Mouse (Mus musculus): ENCODE measurements around the gene 9130019O22Rik. TPM values are rescaled to one million over a fixed set of nuclear protein-coding genes. Genes with fewer than 3 reads are reported as not detected.
"Not testable (repeated sequence)": the region's sequence is repeated elsewhere in the genome, so short reads cannot be mapped to it uniquely, and the experiment has no call there.

Gene 9130019O22Rik
- polyA plus RNA-seq, 1 experiment, result 0.07 TPM

DNA sequence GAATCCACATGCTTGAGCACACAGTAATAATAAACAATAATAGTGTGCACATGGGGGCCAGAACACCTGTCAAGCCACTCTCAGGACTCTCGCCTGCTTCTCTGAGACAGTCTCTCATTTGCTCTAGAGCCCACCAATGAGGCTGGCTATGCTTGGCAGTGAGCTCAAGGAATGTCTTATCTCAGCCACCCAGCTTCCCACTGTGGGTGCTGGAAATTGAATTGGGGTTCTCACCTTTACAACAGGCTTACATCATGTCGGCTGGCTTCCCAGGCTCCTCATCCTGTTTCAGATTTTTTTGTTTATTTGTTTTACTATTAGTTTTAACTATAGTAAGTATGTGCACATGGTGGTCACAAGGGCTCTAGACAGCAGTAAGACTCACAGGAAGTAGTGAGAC is 15.8 kb downstream of the 9130019O22Rik start:
- H3K4me3 ChIP-seq (replicated peaks), result no peak overlapping the region
- 0 out of 2 replicates have a peak, but pooled peaks cover 5% of the 10 kb centered on the region for H3K9me3 ChIP-seq
- H3K27me3 ChIP-seq (replicated peaks), result peaks cover 2% of the 10 kb centered on the region
- peaks cover 8% of the 10 kb centered on the region for H3K36me3 ChIP-seq (replicated peaks; ENCODE audit: low read length)
- H3K4me1 ChIP-seq, result peaks cover 32% of the 10 kb centered on the region
- TF ChIP-seq GATA1 (IDR thresholded peaks at IDR 0.05; ENCODE audit: borderline replicate concordance, low read length) (no peak), FLI1 (IDR thresholded peaks at IDR 0.05; ENCODE audit: low read length) (no peak)

DNA sequence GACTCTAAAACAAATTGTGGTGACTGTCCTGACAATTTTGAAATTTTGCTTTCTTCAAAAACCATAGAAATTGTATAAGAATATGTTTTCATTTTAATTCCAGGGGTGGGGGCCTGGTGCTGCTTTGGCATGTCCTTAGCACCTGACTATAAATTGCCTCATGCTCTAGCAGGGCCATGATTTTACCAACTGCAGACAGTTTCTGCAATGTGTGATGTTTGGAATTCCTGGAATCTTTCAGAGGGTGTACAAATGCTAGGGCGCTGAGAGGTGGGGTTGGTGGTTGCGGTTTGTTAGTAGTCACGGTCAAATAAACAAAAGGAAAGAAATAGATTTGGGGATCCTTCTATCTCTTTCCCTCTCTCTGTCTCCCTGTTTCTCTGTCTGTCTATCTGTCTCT is 20.7 kb downstream of the 9130019O22Rik start:
- Histone ChIP-seq H3K4me3 (replicated peaks) (no peak overlapping the region), H3K27me3 (replicated peaks) (peaks cover 12% of the 10 kb centered on the region), H3K9me3 (0 out of 2 replicates have a peak, but pooled peaks cover 5% of the 10 kb centered on the region), H3K36me3 (replicated peaks; ENCODE audit: low read length) (no peaks in the 10 kb centered on the region), H3K4me1 (peaks cover 24% of the 10 kb centered on the region)
- TF ChIP-seq GATA1 (IDR thresholded peaks at IDR 0.05; ENCODE audit: borderline replicate concordance, low read length) (no peak), FLI1 (IDR thresholded peaks at IDR 0.05; ENCODE audit: low read length) (no peak)

- H3K4me3 ChIP-seq (replicated peaks), result no peak overlapping the region
- H3K36me3 ChIP-seq (replicated peaks; ENCODE audit: low read length), result no peaks in the 10 kb centered on the region
- 0 out of 2 replicates have a peak, but pooled peaks cover 5% of the 10 kb centered on the region for H3K9me3 ChIP-seq
- H3K27me3 ChIP-seq (replicated peaks), result peaks cover 23% of the 10 kb centered on the region
- TF ChIP-seq FLI1 (IDR thresholded peaks at IDR 0.05; ENCODE audit: low read length) (no peak), GATA1 (IDR thresholded peaks at IDR 0.05; ENCODE audit: borderline replicate concordance, low read length) (no peak)
- H3K4me1 ChIP-seq, result peaks cover 18% of the 10 kb centered on the region
These were observed 22.8 kb downstream of the 9130019O22Rik start for GRCm38 (mm10) chr7:127364166-127364565.

- Histone ChIP-seq H3K4me3 (replicated peaks) (peak overlapping the region; percentile 80), H3K9me3 (0 out of 2 replicates have a peak, but pooled peaks cover 5% of the 10 kb centered on the region), H3K27me3 (replicated peaks) (peaks cover 21% of the 10 kb centered on the region), H3K4me1 (peaks cover 18% of the 10 kb centered on the region), H3K36me3 (replicated peaks; ENCODE audit: low read length) (no peaks in the 10 kb centered on the region)
- TF ChIP-seq GATA1 (IDR thresholded peaks at IDR 0.05; ENCODE audit: borderline replicate concordance, low read length) (no peak), FLI1 (IDR thresholded peaks at IDR 0.05; ENCODE audit: low read length) (no peak)
These were observed 23.5 kb downstream of the 9130019O22Rik start for GRCm38 (mm10) chr7:127363475-127363921.

GRCm38 (mm10) chr7:127362418-127362817 is 24.5 kb downstream of the 9130019O22Rik start:
- peaks cover 25% of the 10 kb centered on the region for H3K27me3 ChIP-seq (replicated peaks)
- H3K4me3 ChIP-seq (replicated peaks), result peak overlapping the region; percentile 79
- not testable (repeated sequence) for H3K36me3 ChIP-seq (replicated peaks; ENCODE audit: low read length); H3K9me3 ChIP-seq
- H3K4me1 ChIP-seq, result peaks cover 18% of the 10 kb centered on the region

DNA sequence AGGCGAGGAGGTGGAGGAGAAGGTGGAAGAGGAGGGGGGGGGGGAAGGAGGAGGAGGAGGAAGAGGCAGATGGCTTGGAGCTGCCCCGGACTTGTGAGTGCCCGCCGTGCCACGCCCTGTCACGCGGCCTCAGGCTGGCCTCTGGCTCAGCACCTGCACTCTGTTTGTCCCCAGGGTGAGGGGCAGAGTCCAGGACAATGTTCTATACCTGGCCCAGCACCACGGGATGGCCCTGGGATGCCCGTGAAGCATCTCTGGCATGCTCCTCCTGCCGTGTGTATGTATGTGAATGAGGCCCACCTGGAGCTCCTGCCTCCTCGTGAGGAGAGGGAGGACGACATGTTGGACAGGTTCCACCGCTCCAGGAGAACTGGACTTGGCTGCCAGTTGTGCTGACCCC is 25.5 kb downstream of the 9130019O22Rik start:
- H3K9me3 ChIP-seq, result no peaks in the 10 kb centered on the region
- peaks cover 28% of the 10 kb centered on the region for H3K27me3 ChIP-seq (replicated peaks)
- H3K4me1 ChIP-seq, result peaks cover 14% of the 10 kb centered on the region
- TF ChIP-seq GATA1 (IDR thresholded peaks at IDR 0.05; ENCODE audit: borderline replicate concordance, low read length) (no peak), FLI1 (IDR thresholded peaks at IDR 0.05; ENCODE audit: low read length) (no peak)
- H3K4me3 ChIP-seq (replicated peaks), result peak overlapping the region; percentile 4
- no peaks in the 10 kb centered on the region for H3K36me3 ChIP-seq (replicated peaks; ENCODE audit: low read length)

- no peaks in the 10 kb centered on the region for H3K9me3 ChIP-seq
- peaks cover 29% of the 10 kb centered on the region for H3K27me3 ChIP-seq (replicated peaks)
- TF ChIP-seq GATA1 (IDR thresholded peaks at IDR 0.05; ENCODE audit: borderline replicate concordance, low read length), result no peak
- TF ChIP-seq FLI1 (IDR thresholded peaks at IDR 0.05; ENCODE audit: low read length), result no peak
- no peak overlapping the region for H3K4me3 ChIP-seq (replicated peaks)
- no peaks in the 10 kb centered on the region for H3K36me3 ChIP-seq (replicated peaks; ENCODE audit: low read length)
- H3K4me1 ChIP-seq, result peaks cover 11% of the 10 kb centered on the region
These were observed 26.7 kb downstream of the 9130019O22Rik start for GRCm38 (mm10) chr7:127360265-127360664.

- TF ChIP-seq FLI1 (IDR thresholded peaks at IDR 0.05; ENCODE audit: low read length) (no peak), GATA1 (IDR thresholded peaks at IDR 0.05; ENCODE audit: borderline replicate concordance, low read length) (no peak)
- H3K4me3 ChIP-seq (replicated peaks), result no peak overlapping the region
- peaks cover 32% of the 10 kb centered on the region for H3K27me3 ChIP-seq (replicated peaks)
- H3K9me3 ChIP-seq, result peaks cover 4% of the 10 kb centered on the region
- H3K4me1 ChIP-seq, result peaks cover 8% of the 10 kb centered on the region
- H3K36me3 ChIP-seq (replicated peaks; ENCODE audit: low read length), result no peaks in the 10 kb centered on the region
These were observed 28.5 kb downstream of the 9130019O22Rik start for GRCm38 (mm10) chr7:127358472-127358871.

- TF ChIP-seq GATA1 (IDR thresholded peaks at IDR 0.05; ENCODE audit: borderline replicate concordance, low read length) (no peak), FLI1 (IDR thresholded peaks at IDR 0.05; ENCODE audit: low read length) (no peak)
- Histone ChIP-seq H3K36me3 (replicated peaks; ENCODE audit: low read length) (no peaks in the 10 kb centered on the region), H3K27me3 (replicated peaks) (peaks cover 30% of the 10 kb centered on the region), H3K4me1 (peaks cover 5% of the 10 kb centered on the region), H3K4me3 (replicated peaks) (no peak overlapping the region), H3K9me3 (peaks cover 6% of the 10 kb centered on the region)
These were observed 29.1 kb downstream of the 9130019O22Rik start for GRCm38 (mm10) chr7:127357871-127358270.

- no peaks in the 10 kb centered on the region for H3K36me3 ChIP-seq (replicated peaks; ENCODE audit: low read length)
- H3K27me3 ChIP-seq (replicated peaks), result peaks cover 24% of the 10 kb centered on the region
- peaks cover 6% of the 10 kb centered on the region for H3K9me3 ChIP-seq
- peaks cover 17% of the 10 kb centered on the region for H3K4me1 ChIP-seq
- H3K4me3 ChIP-seq (replicated peaks), result no peak overlapping the region
- TF ChIP-seq FLI1 (IDR thresholded peaks at IDR 0.05; ENCODE audit: low read length), result no peak
- TF ChIP-seq GATA1 (IDR thresholded peaks at IDR 0.05; ENCODE audit: borderline replicate concordance, low read length), result no peak
These were observed 31.2 kb downstream of the 9130019O22Rik start for GRCm38 (mm10) chr7:127355796-127356195.

All from megakaryocyte, embryonic 14.5 days (primary cell).